Mouse (Mus musculus) limb, embryonic 15.5 days (tissue): ENCODE data around the gene Naip6. TPM values are rescaled to one million over a fixed set of nuclear protein-coding genes. Genes with fewer than 3 reads are reported as not detected.
"Not testable (repeated sequence)": the region's sequence is repeated elsewhere in the genome, so short reads cannot be mapped to it uniquely, and the experiment has no call there.

ENCODE experiments used
- ATAC-seq: fragments of 200-750 bp; cut with Nextera tagmentation; 2 replicates; pipeline ENCODE4 v1.8.0; 2017; ENCODE audit warnings: low read depth, moderate TSS enrichment; ENCODE audit not compliant: insufficient number of reproducible peaks, low FRiP score, low TSS enrichment
- H3K27ac ChIP-seq: fragments of 300-500 bp; sonication (generic); 2 replicates; pipeline ENCODE4 v1.5.1; 2015; ENCODE audit warnings: moderate library complexity, mild to moderate bottlenecking, inconsistent platforms
- H3K27me3 ChIP-seq: fragments of 300-500 bp; sonication (generic); 2 replicates; pipeline ENCODE4 v1.6.1; 2015; ENCODE audit warnings: inconsistent platforms
- H3K36me3 ChIP-seq: fragments of 300-500 bp; sonication (generic); 2 replicates; pipeline ENCODE4 v1.6.1; 2015; ENCODE audit warnings: inconsistent platforms
- H3K4me1 ChIP-seq: fragments of 300-500 bp; sonication (generic); 2 replicates; pipeline ENCODE4 v1.6.1; 2015; ENCODE audit warnings: inconsistent platforms
- H3K4me2 ChIP-seq: fragments of 300-500 bp; sonication (generic); 2 replicates; pipeline ENCODE4 v1.6.1; 2015; ENCODE audit warnings: mild to moderate bottlenecking, inconsistent platforms
- H3K4me3 ChIP-seq: fragments of 300-500 bp; sonication (generic); 2 replicates; pipeline ENCODE4 v1.5.1; 2015; ENCODE audit warnings: mild to moderate bottlenecking, inconsistent platforms
- H3K9ac ChIP-seq: fragments of 300-500 bp; sonication (generic); 2 replicates; pipeline ENCODE4 v1.6.1; 2015; ENCODE audit warnings: inconsistent platforms
- H3K9me3 ChIP-seq: fragments of 300-500 bp; sonication (generic); 2 replicates; pipeline ENCODE4 v1.6.1; 2016; ENCODE audit warnings: inconsistent platforms
- WGBS: fragments of 180-500 bp; shearing (Covaris S2); methylation state at CpG from one replicate; pipeline ENCODE4 v1.1.7; 2015; 5-methylcytosine and 5-hydroxymethylcytosine counted together
- polyA plus RNA-seq: library from polyadenylated mRNA; unstranded; fragments of >200 nt; fragmentation: Nextera tagmentation; extraction: Ambion mirVana; gene quantifications from 2 replicates; pipeline ENCODE4 v1.2.1, GENCODE M21; 2015

Gene Naip6
- 0.06 and 0.14 TPM in 2 replicates for polyA plus RNA-seq

DNA sequence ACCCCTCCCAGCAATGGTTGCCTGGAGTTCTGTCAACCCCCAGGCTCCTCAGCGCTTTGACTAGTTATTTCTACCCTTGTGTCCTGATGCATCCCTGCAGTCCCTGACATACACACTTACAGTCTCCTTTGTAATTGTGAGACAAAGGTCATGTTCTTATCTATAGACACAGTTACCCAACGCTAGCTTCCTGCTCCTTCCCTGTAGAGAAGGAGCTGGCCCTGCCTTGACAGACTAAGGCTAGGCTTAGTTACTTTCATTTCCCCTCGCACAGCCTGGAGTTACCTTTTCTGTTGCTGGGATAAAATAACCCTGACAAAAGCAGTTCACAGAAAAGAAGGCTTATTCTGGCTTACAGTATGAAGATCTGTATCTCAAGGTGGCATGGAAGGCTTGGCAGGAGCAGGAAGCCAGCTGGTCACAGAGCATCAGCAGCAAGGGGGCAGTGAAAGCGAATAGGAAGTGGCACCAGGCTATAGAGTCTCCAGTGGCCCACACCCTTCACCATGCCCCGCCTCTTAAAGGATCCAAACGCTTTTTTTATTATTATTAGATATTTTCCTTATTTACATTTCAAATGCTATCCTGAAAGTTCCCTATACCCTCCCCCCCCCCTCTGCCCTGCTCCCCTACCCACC, at the start of gene Naip6:
Gene Naip6 (minus strand): TSS at position 419 of the 638 bp plus-strand sequence.
- not testable (repeated sequence) for ATAC-seq, H3K27ac ChIP-seq, H3K4me2 ChIP-seq, H3K9me3 ChIP-seq, H3K27me3 ChIP-seq, H3K36me3 ChIP-seq, H3K9ac ChIP-seq, H3K4me3 ChIP-seq, H3K4me1 ChIP-seq
- 77% methylated on average over 6 of the region's 6 CpGs for WGBS

GRCm38 (mm10) chr13:100352315-100352714, 34.8 kb upstream of the Naip6 start:
- not testable (repeated sequence) for H3K4me3 ChIP-seq, H3K27me3 ChIP-seq, H3K9ac ChIP-seq, ATAC-seq, H3K27ac ChIP-seq, H3K9me3 ChIP-seq, H3K36me3 ChIP-seq, H3K4me2 ChIP-seq, H3K4me1 ChIP-seq
- 39% methylated on average over 2 of the region's 2 CpGs for WGBS

DNA sequence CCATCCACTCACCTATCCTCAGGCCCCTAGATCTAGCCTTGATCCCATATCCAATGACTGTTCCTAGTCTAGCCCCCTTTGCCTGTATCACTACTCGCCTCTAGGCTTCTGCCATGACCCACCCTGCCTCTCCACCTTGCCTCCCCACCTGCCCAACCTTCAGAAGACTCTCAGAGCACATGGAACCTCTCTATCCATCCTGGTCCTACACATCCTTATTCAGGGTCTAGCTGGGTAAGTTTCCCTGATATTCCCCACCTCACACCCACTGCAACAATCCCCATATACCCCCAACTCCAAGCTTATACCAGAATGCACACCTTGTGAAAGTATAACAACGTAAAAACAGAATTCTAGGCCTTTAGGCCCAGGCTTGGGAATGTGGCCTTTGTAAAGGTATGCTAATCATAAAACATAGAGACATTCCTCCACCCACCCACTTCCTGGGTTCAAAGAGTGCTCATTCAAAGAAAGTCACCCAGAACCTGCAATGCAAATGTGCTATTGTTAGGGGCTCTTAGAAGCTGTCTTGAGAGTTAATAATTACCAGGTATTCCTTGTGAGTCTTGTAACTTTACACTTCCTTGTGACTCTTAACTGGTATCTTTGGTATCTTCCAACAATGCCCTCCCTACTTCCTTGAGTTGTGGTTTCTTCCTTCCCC, 32.2 kb upstream of the Naip6 start:
- H3K4me1 ChIP-seq, H3K36me3 ChIP-seq, H3K9ac ChIP-seq, H3K27me3 ChIP-seq, H3K27ac ChIP-seq, H3K9me3 ChIP-seq, H3K4me3 ChIP-seq, ATAC-seq, H3K4me2 ChIP-seq: not testable (repeated sequence)
- 73% methylated on average over 1 of the region's 2 CpGs for WGBS

DNA sequence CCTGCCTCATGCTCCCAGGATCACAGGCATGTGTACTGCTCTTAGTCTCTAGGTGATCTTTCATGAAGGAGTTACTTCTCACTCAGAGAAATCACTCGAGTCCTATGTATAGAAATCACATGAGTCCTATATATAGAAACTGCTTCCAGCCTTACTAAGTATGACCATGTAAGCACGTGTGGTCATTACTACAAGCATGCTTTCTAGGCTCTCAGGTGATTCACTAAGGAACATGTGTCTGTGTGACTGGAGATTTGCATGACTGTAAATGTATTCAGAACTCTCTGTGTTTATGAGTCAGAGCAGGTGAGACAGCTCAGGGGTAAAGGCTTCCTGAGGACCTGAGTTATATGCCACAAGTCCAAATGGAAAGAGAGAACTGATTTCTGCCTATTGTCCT, 24.3 kb upstream of the Naip6 start:
- Histone ChIP-seq H3K4me2 (no peak overlapping the region), H3K4me3 (no peak overlapping the region), H3K27me3 (no peaks in the 10 kb centered on the region), H3K4me1 (no peaks in the 10 kb centered on the region), H3K36me3 (no peaks in the 10 kb centered on the region), H3K9ac (no peak overlapping the region), H3K27ac (no peak overlapping the region), H3K9me3 (no peaks in the 10 kb centered on the region)
- 63% methylated on average over 2 of the region's 2 CpGs for WGBS
- ATAC-seq = no peak

DNA sequence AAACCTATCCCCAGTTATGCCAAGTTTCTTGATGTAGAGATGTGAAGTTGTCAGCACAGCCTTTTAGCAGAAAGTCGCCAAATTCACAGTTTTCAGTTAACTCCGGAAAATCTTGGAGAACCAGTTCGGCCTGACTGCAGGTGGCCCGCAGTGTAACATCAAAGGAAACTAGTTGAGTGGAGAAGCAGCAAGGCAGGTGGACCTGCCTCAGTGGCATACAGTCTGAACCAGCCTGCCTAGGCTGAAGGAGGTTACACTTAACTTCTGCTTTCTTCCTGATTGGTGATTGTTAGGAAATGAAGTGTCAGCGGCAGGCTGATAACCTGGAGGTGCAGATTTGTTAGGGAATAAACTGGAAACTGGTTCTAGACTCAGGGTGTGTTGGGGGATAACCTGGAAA, 14.3 kb upstream of the Naip6 start:
- not testable (repeated sequence) for H3K27ac ChIP-seq, H3K27me3 ChIP-seq, H3K4me3 ChIP-seq, H3K9me3 ChIP-seq, H3K9ac ChIP-seq, ATAC-seq, H3K36me3 ChIP-seq, H3K4me2 ChIP-seq, H3K4me1 ChIP-seq
- 19% methylated on average over 5 of the region's 5 CpGs for WGBS

GRCm38 (mm10) chr13:100328899-100329298, 11.4 kb upstream of the Naip6 start:
- ATAC-seq, H3K4me3 ChIP-seq, H3K9ac ChIP-seq, H3K27ac ChIP-seq, H3K9me3 ChIP-seq, H3K4me2 ChIP-seq, H3K27me3 ChIP-seq, H3K4me1 ChIP-seq, H3K36me3 ChIP-seq: not testable (repeated sequence)
- 14% methylated on average over 1 of the region's 1 CpGs for WGBS

DNA sequence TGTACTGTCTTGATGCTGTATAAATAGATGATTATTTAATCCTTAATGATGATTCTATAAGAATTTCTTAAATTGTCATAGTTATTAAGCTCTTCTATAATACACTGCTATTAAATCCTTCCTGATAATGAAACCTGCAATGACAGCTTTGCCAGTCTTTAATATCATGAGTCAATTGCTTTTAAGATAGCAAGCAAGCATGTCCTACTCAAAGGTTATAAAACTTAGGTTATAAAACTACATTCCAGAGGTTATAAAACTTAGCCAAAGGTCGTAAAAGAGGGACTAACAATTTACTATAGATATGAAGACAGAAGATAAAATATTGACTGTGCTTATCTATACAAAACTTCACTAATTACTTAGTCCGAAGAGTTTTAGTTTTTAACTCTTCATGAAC, 10.6 kb upstream of the Naip6 start:
- H3K36me3 ChIP-seq, H3K27me3 ChIP-seq, H3K9me3 ChIP-seq, H3K4me2 ChIP-seq, H3K4me1 ChIP-seq, H3K27ac ChIP-seq, H3K9ac ChIP-seq, ATAC-seq, H3K4me3 ChIP-seq: not testable (repeated sequence)
- 51% methylated on average over 2 of the region's 2 CpGs for WGBS

GRCm38 (mm10) chr13:100322266-100322837, 4.9 kb upstream of the Naip6 start:
- H3K36me3 ChIP-seq, H3K27ac ChIP-seq, H3K9ac ChIP-seq, H3K9me3 ChIP-seq, H3K4me2 ChIP-seq, ATAC-seq, H3K27me3 ChIP-seq, H3K4me3 ChIP-seq, H3K4me1 ChIP-seq: not testable (repeated sequence)
- WGBS = 93% methylated on average over 3 of the region's 3 CpGs

- Histone ChIP-seq H3K9me3 (no peaks in the 10 kb centered on the region), H3K4me2 (no peak overlapping the region), H3K4me3 (no peak overlapping the region), H3K9ac (no peak overlapping the region), H3K27ac (no peak overlapping the region), H3K36me3 (no peaks in the 10 kb centered on the region), H3K4me1 (no peaks in the 10 kb centered on the region), H3K27me3 (no peaks in the 10 kb centered on the region)
- 85% methylated on average over 1 of the region's 1 CpGs for WGBS
- no peak for ATAC-seq
Measured at GRCm38 (mm10) chr13:100284611-100285010, 32.9 kb downstream of the Naip6 start.

DNA sequence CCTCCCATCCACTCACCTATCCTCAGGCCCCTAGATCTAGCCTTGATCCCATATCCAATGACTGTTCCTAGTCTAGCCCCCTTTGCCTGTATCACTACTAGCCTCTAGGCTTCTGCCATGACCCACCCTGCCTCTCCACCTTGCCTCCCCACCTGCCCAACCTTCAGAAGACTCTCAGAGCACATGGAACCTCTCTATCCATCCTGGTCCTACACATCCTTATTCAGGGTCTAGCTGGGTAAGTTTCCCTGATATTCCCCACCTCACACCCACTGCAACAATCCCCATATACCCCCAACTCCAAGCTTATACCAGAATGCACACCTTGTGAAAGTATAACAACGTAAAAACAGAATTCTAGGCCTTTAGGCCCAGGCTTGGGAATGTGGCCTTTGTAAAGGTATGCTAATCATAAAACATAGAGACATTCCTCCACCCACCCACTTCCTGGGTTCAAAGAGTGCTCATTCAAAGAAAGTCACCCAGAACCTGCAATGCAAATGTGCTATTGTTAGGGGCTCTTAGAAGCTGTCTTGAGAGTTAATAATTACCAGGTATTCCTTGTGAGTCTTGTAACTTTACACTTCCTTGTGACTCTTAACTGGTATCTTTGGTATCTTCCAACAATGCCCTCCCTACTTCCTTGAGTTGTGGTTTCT, 45.9 kb downstream of the Naip6 start:
- WGBS = no CpG with 5 or more reads among the region's 1 CpGs
- not testable (repeated sequence) for H3K27me3 ChIP-seq, H3K4me3 ChIP-seq, H3K4me1 ChIP-seq, H3K9me3 ChIP-seq, H3K27ac ChIP-seq, H3K36me3 ChIP-seq, H3K4me2 ChIP-seq, ATAC-seq, H3K9ac ChIP-seq

DNA sequence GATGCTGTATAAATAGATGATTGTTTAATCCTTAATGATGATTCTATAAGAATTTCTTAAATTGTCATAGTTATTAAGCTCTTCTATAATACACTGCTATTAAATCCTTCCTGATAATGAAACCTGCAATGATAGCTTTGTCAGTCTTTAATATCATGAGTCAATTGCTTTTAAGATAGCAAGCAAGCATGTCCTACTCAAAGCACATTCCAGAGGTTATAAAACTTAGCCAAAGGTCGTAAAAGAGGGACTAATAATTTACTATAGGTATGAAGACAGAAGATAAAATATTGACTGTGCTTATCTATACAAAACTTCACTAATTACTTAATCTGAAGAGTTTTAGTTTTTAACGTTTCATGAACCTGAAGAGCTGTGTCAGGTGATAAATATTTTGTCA, 60.5 kb downstream of the Naip6 start:
- H3K36me3 ChIP-seq, H3K27ac ChIP-seq, H3K4me3 ChIP-seq, H3K4me1 ChIP-seq, H3K4me2 ChIP-seq, ATAC-seq, H3K9me3 ChIP-seq, H3K27me3 ChIP-seq, H3K9ac ChIP-seq: not testable (repeated sequence)
- 51% methylated on average over 2 of the region's 2 CpGs for WGBS

- WGBS = 85% methylated on average over 6 of the region's 6 CpGs
- H3K4me2 ChIP-seq, H3K36me3 ChIP-seq, H3K9me3 ChIP-seq, H3K9ac ChIP-seq, ATAC-seq, H3K4me3 ChIP-seq, H3K27ac ChIP-seq, H3K27me3 ChIP-seq, H3K4me1 ChIP-seq: not testable (repeated sequence)
Measured at GRCm38 (mm10) chr13:100255925-100256324, 61.5 kb downstream of the Naip6 start.
